Mouse (Mus musculus): ENCODE measurements around the gene Slc25a39. TPM values are rescaled to one million over a fixed set of nuclear protein-coding genes. Genes with fewer than 3 reads are reported as not detected.

Gene Slc25a39
- polyA plus RNA-seq, 1 experiment from 2014 or later: 180 TPM

GRCm38 (mm10) chr11:102443740-102444139 is 36.0 kb upstream of the Slc25a39 start:
- no peak overlapping the region for H3K27ac ChIP-seq
- no peak for ATAC-seq (ENCODE audit: low FRiP score, low read depth)
- H3K27me3 ChIP-seq: peaks cover 15% of the 10 kb centered on the region
- H3K4me1 ChIP-seq: peaks cover 43% of the 10 kb centered on the region
- H3K9ac ChIP-seq: no peak overlapping the region
- H3K36me3 ChIP-seq: peaks cover 49% of the 10 kb centered on the region
- no peaks in the 10 kb centered on the region for H3K9me3 ChIP-seq
- H3K4me2 ChIP-seq (replicated peaks): no peak overlapping the region
- H3K4me3 ChIP-seq: no peak overlapping the region
- WGBS: 62% methylated on average over 12 of the region's 12 CpGs

DNA sequence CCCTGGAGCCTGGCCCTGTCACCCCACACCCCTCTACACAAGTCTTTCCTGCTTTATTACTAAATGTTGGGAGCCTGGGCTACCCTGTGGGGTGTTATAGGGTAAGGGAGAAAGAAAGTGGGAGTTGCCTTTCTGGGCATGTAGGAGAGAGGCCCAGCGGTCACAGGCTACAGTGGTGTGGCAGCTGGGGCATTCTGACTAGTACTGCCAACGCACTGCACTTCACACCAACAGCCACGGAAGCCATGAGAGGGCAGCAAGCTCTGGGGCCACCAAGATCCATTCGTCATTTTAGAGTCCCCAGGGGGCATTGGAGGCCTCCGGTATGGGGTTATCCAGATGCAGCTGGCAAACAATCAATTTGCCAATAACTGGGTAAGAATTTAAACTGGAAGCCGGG is 34.3 kb upstream of the Slc25a39 start:
- H3K4me2 ChIP-seq (replicated peaks): no peak overlapping the region
- no peak overlapping the region for H3K4me3 ChIP-seq
- WGBS: 84% methylated on average over 6 of the region's 6 CpGs
- no peak overlapping the region for H3K9ac ChIP-seq
- H3K36me3 ChIP-seq: peaks cover 64% of the 10 kb centered on the region
- ATAC-seq (ENCODE audit: low FRiP score, low read depth): no peak
- peaks cover 20% of the 10 kb centered on the region for H3K27me3 ChIP-seq
- H3K27ac ChIP-seq: no peak overlapping the region; the same call in 1 of the 2 replicates
- peaks cover 46% of the 10 kb centered on the region for H3K4me1 ChIP-seq
- H3K9me3 ChIP-seq: no peaks in the 10 kb centered on the region

GRCm38 (mm10) chr11:102441434-102441833 is 33.7 kb upstream of the Slc25a39 start:
- H3K4me3 ChIP-seq: no peak overlapping the region
- H3K27ac ChIP-seq: no peak overlapping the region
- H3K9ac ChIP-seq: no peak overlapping the region
- 77% methylated on average over 3 of the region's 3 CpGs for WGBS
- H3K4me1 ChIP-seq: peaks cover 47% of the 10 kb centered on the region
- ATAC-seq (ENCODE audit: low FRiP score, low read depth): no peak
- H3K9me3 ChIP-seq: no peaks in the 10 kb centered on the region
- H3K27me3 ChIP-seq: peaks cover 20% of the 10 kb centered on the region
- no peak overlapping the region for H3K4me2 ChIP-seq (replicated peaks)
- H3K36me3 ChIP-seq: peaks cover 69% of the 10 kb centered on the region

- Histone ChIP-seq H3K9ac (no peak overlapping the region), H3K4me1 (peaks cover 35% of the 10 kb centered on the region), H3K36me3 (peaks cover 81% of the 10 kb centered on the region), H3K27me3 (peaks cover 20% of the 10 kb centered on the region), H3K4me3 (no peak overlapping the region), H3K9me3 (no peaks in the 10 kb centered on the region), H3K27ac (no peak overlapping the region), H3K4me2 (replicated peaks) (no peak overlapping the region)
- WGBS: 91% methylated on average over 8 of the region's 8 CpGs
- ATAC-seq (ENCODE audit: low FRiP score, low read depth): no peak
Measured at GRCm38 (mm10) chr11:102440255-102440654, 32.5 kb upstream of the Slc25a39 start.

DNA sequence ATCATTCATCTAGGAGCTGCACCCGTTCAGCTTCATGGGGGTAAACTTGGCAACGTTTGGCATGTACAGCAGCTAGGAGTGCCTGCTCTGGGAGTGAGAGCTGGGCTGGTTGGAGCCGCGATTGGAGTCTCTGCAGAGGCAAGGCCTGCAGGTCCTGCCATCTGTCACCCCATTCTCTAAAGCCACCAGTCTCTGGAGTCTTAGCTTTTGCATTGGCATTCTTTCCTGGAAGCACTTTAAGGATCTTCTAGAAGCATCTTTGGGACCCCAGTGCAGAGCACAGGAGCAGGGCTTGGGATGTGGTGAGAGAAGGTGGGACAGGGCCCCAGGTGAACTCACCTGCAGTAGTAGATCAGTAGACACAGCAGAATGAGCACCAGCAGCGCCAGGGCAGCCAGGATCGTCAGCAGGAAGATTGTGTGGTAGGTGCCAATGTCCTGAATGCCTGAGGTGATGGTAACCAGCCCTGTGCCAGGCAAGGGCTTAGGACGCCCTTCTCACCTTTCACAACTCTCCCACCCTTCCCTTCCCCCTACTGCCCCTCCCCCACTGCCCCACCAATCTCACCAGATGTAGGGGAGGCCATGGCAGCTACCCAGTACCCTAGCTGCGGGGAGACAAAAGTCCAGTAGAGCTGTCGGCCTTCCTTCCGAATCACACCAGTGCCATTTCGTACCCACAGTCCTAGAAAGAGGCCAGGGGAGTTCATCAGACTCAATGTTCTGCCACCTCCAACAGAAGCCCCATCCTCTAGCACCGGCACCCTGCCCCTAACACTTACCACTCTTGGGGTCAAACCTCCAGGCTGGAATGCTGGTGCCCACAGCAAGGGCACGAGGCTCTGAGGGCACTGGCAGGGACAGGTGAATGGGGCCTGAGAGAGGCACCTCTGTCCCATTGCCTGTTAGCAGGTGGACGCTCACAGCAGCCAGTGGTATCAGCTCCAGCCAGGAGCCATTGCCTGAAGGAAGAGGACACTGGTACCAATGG is 31.6 kb upstream of the Slc25a39 start:
- H3K36me3 ChIP-seq: peaks cover 88% of the 10 kb centered on the region
- peaks cover 27% of the 10 kb centered on the region for H3K4me1 ChIP-seq
- peaks cover 20% of the 10 kb centered on the region for H3K27me3 ChIP-seq
- H3K4me3 ChIP-seq: peak overlapping the region; percentile 44; the same call in 1 of the 2 replicates
- 76% methylated on average over 14 of the region's 14 CpGs for WGBS
- no peak overlapping the region for H3K27ac ChIP-seq
- H3K4me2 ChIP-seq (replicated peaks): no peak overlapping the region
- H3K9me3 ChIP-seq: no peaks in the 10 kb centered on the region
- no peak overlapping the region for H3K9ac ChIP-seq
- ATAC-seq (ENCODE audit: low FRiP score, low read depth): no peak

GRCm38 (mm10) chr11:102438212-102439092 is 30.7 kb upstream of the Slc25a39 start:
- Histone ChIP-seq H3K4me2 (replicated peaks) (peak overlapping the region; percentile 77), H3K27ac (no peak overlapping the region), H3K27me3 (peaks cover 20% of the 10 kb centered on the region), H3K9me3 (no peaks in the 10 kb centered on the region), H3K4me1 (peaks cover 18% of the 10 kb centered on the region), H3K4me3 (peak overlapping the region; percentile 44), H3K36me3 (peaks cover 89% of the 10 kb centered on the region), H3K9ac (peak overlapping the region; percentile 67)
- ATAC-seq (ENCODE audit: low FRiP score, low read depth): peak; percentile 16; the same call in 1 of the 2 replicates
- WGBS: 10% methylated on average over 77 of the region's 77 CpGs

DNA sequence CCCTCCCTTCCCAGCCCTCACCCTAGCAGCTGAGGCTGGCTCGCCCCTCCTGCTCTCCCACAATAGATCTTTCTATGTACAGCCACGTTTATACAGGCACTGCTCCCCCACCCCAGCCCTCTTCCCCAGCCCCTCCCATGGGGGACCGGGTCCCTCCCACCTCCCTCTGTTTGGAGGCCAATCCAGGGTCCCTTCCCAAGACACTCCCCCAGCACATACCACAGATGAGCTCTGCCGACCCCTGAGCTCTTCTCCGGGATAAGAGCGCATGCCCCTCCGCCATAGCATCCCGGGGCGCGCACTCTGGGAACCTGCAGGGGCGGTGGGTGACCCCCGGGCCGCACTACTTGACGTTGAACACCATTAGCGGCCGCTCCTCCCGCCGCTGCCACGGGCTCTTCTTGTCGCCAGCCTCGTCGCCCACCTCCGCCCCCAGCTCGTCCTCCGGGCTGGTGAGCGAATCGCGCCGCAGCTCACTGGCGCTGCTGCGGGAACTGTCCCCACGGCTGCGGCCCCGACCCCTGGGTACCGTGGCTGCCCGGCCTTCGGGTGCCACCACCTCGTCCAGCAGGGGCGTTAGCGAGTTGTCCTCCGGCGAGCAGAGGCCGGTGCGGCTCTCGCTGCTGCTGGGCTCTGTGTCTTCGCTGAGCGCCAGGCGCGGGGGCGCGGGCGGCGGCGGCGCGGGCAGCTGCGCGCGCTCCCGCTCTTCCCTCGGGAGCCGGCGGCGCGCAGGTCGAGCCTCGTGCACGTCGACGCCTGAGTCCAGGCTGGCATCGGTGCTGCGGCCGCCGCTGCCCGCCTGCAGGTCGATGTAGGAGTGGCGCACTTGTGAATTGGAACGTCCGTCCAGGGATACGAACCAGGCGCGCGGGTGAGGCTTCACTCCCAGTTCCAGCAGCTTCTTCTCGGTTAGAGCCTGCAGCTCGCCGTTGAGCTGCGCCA is 29.6 kb upstream of the Slc25a39 start:
- Histone ChIP-seq H3K4me2 (replicated peaks) (peak overlapping the region; percentile 77), H3K9ac (peak overlapping the region; percentile 67), H3K9me3 (no peaks in the 10 kb centered on the region), H3K27ac (no peak overlapping the region), H3K27me3 (peaks cover 20% of the 10 kb centered on the region), H3K4me3 (peak overlapping the region; percentile 44), H3K4me1 (peaks cover 25% of the 10 kb centered on the region), H3K36me3 (peaks cover 85% of the 10 kb centered on the region)
- ATAC-seq (ENCODE audit: low FRiP score, low read depth): peak; percentile 21; the same call in 1 of the 2 replicates
- 7% methylated on average over 86 of the region's 87 CpGs for WGBS

DNA sequence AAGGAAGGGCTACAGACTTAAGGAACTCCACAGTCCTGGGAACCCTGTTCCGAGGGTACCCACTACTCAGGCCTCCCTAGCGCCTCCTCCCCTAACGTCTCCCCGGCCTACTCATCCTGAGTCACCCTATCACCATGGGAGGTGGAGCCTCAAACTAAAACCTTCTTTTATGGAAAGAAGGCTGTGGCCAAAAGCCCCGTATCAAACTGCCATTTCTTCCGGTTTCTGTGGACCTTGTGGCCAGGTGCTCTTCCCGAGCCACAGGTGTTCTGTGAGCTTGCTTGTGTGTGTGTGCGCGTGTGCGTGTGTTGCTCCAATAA is 28.7 kb upstream of the Slc25a39 start:
- Histone ChIP-seq H3K4me2 (replicated peaks) (no peak overlapping the region), H3K27ac (no peak overlapping the region), H3K4me3 (no peak overlapping the region), H3K9ac (no peak overlapping the region), H3K4me1 (peaks cover 33% of the 10 kb centered on the region), H3K9me3 (no peaks in the 10 kb centered on the region), H3K36me3 (peaks cover 75% of the 10 kb centered on the region), H3K27me3 (peaks cover 20% of the 10 kb centered on the region)
- no peak for ATAC-seq (ENCODE audit: low FRiP score, low read depth)
- 78% methylated on average over 10 of the region's 10 CpGs for WGBS

DNA sequence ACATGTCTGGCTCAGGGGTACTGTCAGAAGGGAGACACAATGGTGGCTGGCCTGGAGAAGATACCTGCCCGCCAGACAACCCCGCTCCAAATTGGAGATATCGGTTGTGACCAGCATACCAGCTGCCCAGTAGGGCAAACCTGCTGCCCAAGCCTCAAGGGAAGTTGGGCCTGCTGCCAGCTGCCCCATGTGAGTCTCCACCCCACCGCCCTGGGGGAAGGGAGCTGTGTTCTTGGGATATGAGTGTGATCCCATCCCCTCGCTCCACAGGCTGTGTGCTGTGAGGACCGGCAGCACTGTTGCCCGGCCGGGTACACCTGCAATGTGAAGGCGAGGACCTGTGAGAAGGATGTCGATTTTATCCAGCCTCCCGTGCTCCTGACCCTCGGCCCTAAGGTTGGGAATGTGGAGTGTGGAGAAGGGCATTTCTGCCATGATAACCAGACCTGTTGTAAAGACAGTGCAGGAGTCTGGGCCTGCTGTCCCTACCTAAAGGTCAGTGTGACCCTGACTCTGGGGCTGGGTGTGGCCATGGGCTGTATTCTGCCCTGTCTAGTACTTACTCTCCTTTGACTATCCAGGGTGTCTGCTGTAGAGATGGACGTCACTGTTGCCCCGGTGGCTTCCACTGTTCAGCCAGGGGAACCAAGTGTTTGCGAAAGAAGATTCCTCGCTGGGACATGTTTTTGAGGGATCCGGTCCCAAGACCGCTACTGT is 28.2 kb upstream of the Slc25a39 start:
- Histone ChIP-seq H3K36me3 (peaks cover 70% of the 10 kb centered on the region), H3K9ac (no peak overlapping the region), H3K4me2 (replicated peaks) (no peak overlapping the region), H3K4me1 (peaks cover 37% of the 10 kb centered on the region), H3K27me3 (peaks cover 20% of the 10 kb centered on the region), H3K9me3 (no peaks in the 10 kb centered on the region), H3K4me3 (no peak overlapping the region), H3K27ac (no peak overlapping the region)
- no peak for ATAC-seq (ENCODE audit: low FRiP score, low read depth)
- WGBS: 91% methylated on average over 18 of the region's 18 CpGs

- H3K9me3 ChIP-seq: no peaks in the 10 kb centered on the region
- peaks cover 62% of the 10 kb centered on the region for H3K36me3 ChIP-seq
- ATAC-seq (ENCODE audit: low FRiP score, low read depth): no peak
- 90% methylated on average over 11 of the region's 11 CpGs for WGBS
- no peak overlapping the region for H3K27ac ChIP-seq
- peaks cover 20% of the 10 kb centered on the region for H3K27me3 ChIP-seq
- peaks cover 37% of the 10 kb centered on the region for H3K4me1 ChIP-seq
- H3K9ac ChIP-seq: no peak overlapping the region
- H3K4me3 ChIP-seq: no peak overlapping the region
- H3K4me2 ChIP-seq (replicated peaks): no peak overlapping the region
Measured at GRCm38 (mm10) chr11:102434816-102435705, 27.3 kb upstream of the Slc25a39 start.

All from limb, embryonic 13.5 days (tissue).